Mouse (Mus musculus) ES-Bruce4 (cell line): ENCODE data around the gene Gstz1. TPM values are rescaled to one million over a fixed set of nuclear protein-coding genes. Genes with fewer than 3 reads are reported as not detected.

Experiments
- H3K27ac ChIP-seq: 2 replicates; pipeline ENCODE4 v1.5.1; 2012; ENCODE audit warnings: low read length, inconsistent platforms; ENCODE audit not compliant: insufficient read depth
- H3K27me3 ChIP-seq: 2 replicates; pipeline ENCODE4 v1.6.1; 2012; ENCODE audit warnings: mild to moderate bottlenecking, low read length, inconsistent platforms; ENCODE audit not compliant: control insufficient read depth, poor library complexity, insufficient read depth, severe bottlenecking
- H3K36me3 ChIP-seq: 2 replicates; pipeline ENCODE4 v1.6.1; 2012; ENCODE audit warnings: inconsistent platforms, mild to moderate bottlenecking, low read length, moderate library complexity; ENCODE audit not compliant: control insufficient read depth, poor library complexity, insufficient read depth, severe bottlenecking
- H3K4me1 ChIP-seq: one replicate; pipeline ENCODE4 v1.8.1; 2011; ENCODE audit warnings: low read length; ENCODE audit not compliant: control insufficient read depth, insufficient read depth
- H3K4me3 ChIP-seq: 2 replicates; pipeline ENCODE4 v1.5.1; 2011; ENCODE audit warnings: low read depth, mild to moderate bottlenecking, low read length
- H3K9ac ChIP-seq: 2 replicates; pipeline ENCODE4 v1.6.1; 2012; ENCODE audit warnings: low read depth, mild to moderate bottlenecking, inconsistent platforms; ENCODE audit not compliant: poor library complexity, severe bottlenecking
- H3K9me3 ChIP-seq: replicated peaks from 2 replicates; pipeline ENCODE4 v1.6.1; 2012; ENCODE audit warnings: mild to moderate bottlenecking, low read length, inconsistent platforms; ENCODE audit not compliant: control insufficient read depth, poor library complexity, insufficient read depth, severe bottlenecking
- CTCF ChIP-seq: IDR thresholded peaks from one replicate; pipeline ENCODE4 v1.8.1; 2011; ENCODE audit warnings: low read depth, low read length
- EP300 ChIP-seq: IDR thresholded peaks from 2 replicates; pipeline ENCODE4 v1.6.1; 2011; ENCODE audit warnings: low read depth, low read length; ENCODE audit not compliant: insufficient read depth
- POLR2A ChIP-seq: IDR thresholded peaks from one replicate; pipeline ENCODE4 v1.8.1; 2011; ENCODE audit warnings: low read length; ENCODE audit not compliant: insufficient read depth
- polyA plus RNA-seq: library from polyadenylated mRNA; stranded (reverse); fragments of >200 nt; gene quantifications from 2 replicates; pipeline ENCODE4 v1.2.4, GENCODE M21; 2011; ENCODE audit warnings: low read depth; ENCODE audit not compliant: missing spikeins, insufficient read depth, insufficient read length

Gene Gstz1
- polyA plus RNA-seq, 1 experiment = 34.2 TPM

GRCm38 (mm10) chr12:87121918-87122589, 24.9 kb upstream of the Gstz1 start:
- Histone ChIP-seq H3K9ac (no peak overlapping the region), H3K9me3 (no peaks in the 10 kb centered on the region), H3K4me3 (no peak overlapping the region), H3K27ac (no peak overlapping the region), H3K27me3 (no peaks in the 10 kb centered on the region), H3K4me1 (no peaks in the 10 kb centered on the region), H3K36me3 (no peaks in the 10 kb centered on the region)
- TF ChIP-seq EP300 (no peak), CTCF (no peak), POLR2A (no peak)

- H3K4me3 ChIP-seq = no peak overlapping the region
- no peaks in the 10 kb centered on the region for H3K4me1 ChIP-seq
- H3K9me3 ChIP-seq = no peaks in the 10 kb centered on the region
- no peak overlapping the region for H3K9ac ChIP-seq
- H3K36me3 ChIP-seq = no peaks in the 10 kb centered on the region
- no peak for TF ChIP-seq POLR2A
- TF ChIP-seq EP300 = no peak
- no peak for TF ChIP-seq CTCF
- H3K27me3 ChIP-seq = no peaks in the 10 kb centered on the region
- no peak overlapping the region for H3K27ac ChIP-seq
Measured at GRCm38 (mm10) chr12:87127256-87127655, 19.7 kb upstream of the Gstz1 start.

GRCm38 (mm10) chr12:87130224-87130623, 16.7 kb upstream of the Gstz1 start:
- no peaks in the 10 kb centered on the region for H3K27me3 ChIP-seq
- TF ChIP-seq EP300 = no peak
- no peak for TF ChIP-seq CTCF
- no peak for TF ChIP-seq POLR2A
- H3K36me3 ChIP-seq = no peaks in the 10 kb centered on the region
- no peaks in the 10 kb centered on the region for H3K9me3 ChIP-seq
- H3K4me3 ChIP-seq = no peak overlapping the region
- no peaks in the 10 kb centered on the region for H3K4me1 ChIP-seq
- H3K9ac ChIP-seq = no peak overlapping the region
- no peak overlapping the region for H3K27ac ChIP-seq

- Histone ChIP-seq H3K4me3 (no peak overlapping the region), H3K4me1 (no peaks in the 10 kb centered on the region), H3K9me3 (no peaks in the 10 kb centered on the region), H3K27me3 (no peaks in the 10 kb centered on the region), H3K27ac (no peak overlapping the region), H3K36me3 (no peaks in the 10 kb centered on the region), H3K9ac (no peak overlapping the region)
- TF ChIP-seq CTCF (no peak), POLR2A (no peak), EP300 (no peak)
Measured at GRCm38 (mm10) chr12:87131181-87131580, 15.8 kb upstream of the Gstz1 start.

- Histone ChIP-seq H3K27me3 (no peaks in the 10 kb centered on the region), H3K4me1 (no peaks in the 10 kb centered on the region), H3K36me3 (no peaks in the 10 kb centered on the region), H3K27ac (no peak overlapping the region), H3K9ac (no peak overlapping the region), H3K4me3 (no peak overlapping the region), H3K9me3 (no peaks in the 10 kb centered on the region)
- TF ChIP-seq POLR2A (no peak), CTCF (peak; percentile 21), EP300 (no peak)
Measured at GRCm38 (mm10) chr12:87131619-87132018, 15.3 kb upstream of the Gstz1 start.

- Histone ChIP-seq H3K9ac (no peak overlapping the region), H3K9me3 (no peaks in the 10 kb centered on the region), H3K4me1 (no peaks in the 10 kb centered on the region), H3K27me3 (no peaks in the 10 kb centered on the region), H3K4me3 (no peak overlapping the region), H3K27ac (no peak overlapping the region), H3K36me3 (no peaks in the 10 kb centered on the region)
- TF ChIP-seq EP300 = no peak
- TF ChIP-seq CTCF = no peak
- TF ChIP-seq POLR2A = no peak
Measured at GRCm38 (mm10) chr12:87132210-87132609, 14.8 kb upstream of the Gstz1 start.
